Mouse (Mus musculus) liver, embryonic 12.5 days (tissue): ENCODE data around the gene Aldh8a1. TPM values are rescaled to one million over a fixed set of nuclear protein-coding genes. Genes with fewer than 3 reads are reported as not detected.

ENCODE experiments used
- ATAC-seq: fragments of 200-750 bp; cut with Nextera tagmentation; 2 replicates; pipeline ENCODE4 v1.8.0; 2017; ENCODE audit warnings: moderate number of reproducible peaks, mild to moderate bottlenecking, moderate library complexity
- H3K27ac ChIP-seq: fragments of 300-500 bp; sonication (generic); 2 replicates; pipeline ENCODE4 v1.5.1; 2016; ENCODE audit warnings: mild to moderate bottlenecking
- H3K27me3 ChIP-seq: fragments of 300-500 bp; sonication (generic); replicated peaks from 2 replicates; pipeline ENCODE4 v1.6.1; 2016; ENCODE audit warnings: mild to moderate bottlenecking, moderate library complexity
- H3K36me3 ChIP-seq: fragments of 300-500 bp; sonication (generic); 2 replicates; pipeline ENCODE4 v1.6.1; 2016; ENCODE audit warnings: mild to moderate bottlenecking, moderate library complexity
- H3K4me1 ChIP-seq: fragments of 300-500 bp; sonication (generic); 2 replicates; pipeline ENCODE4 v1.6.1; 2016
- H3K4me2 ChIP-seq: fragments of 300-500 bp; sonication (generic); 2 replicates; pipeline ENCODE4 v1.6.1; 2016; ENCODE audit warnings: mild to moderate bottlenecking, moderate library complexity
- H3K4me3 ChIP-seq: fragments of 300-500 bp; sonication (generic); 2 replicates; pipeline ENCODE4 v1.5.1; 2016; ENCODE audit warnings: mild to moderate bottlenecking, moderate library complexity
- H3K9ac ChIP-seq: fragments of 300-500 bp; sonication (generic); 2 replicates; pipeline ENCODE4 v1.6.1; 2016; ENCODE audit warnings: mild to moderate bottlenecking, moderate library complexity
- H3K9me3 ChIP-seq: fragments of 300-500 bp; sonication (generic); replicated peaks from 2 replicates; pipeline ENCODE4 v1.6.1; 2016; ENCODE audit warnings: mild to moderate bottlenecking, moderate library complexity
- WGBS: fragments of 180-500 bp; shearing (Covaris S2); methylation state at CpG from one replicate; pipeline ENCODE4 v1.1.7; 2016; ENCODE audit not compliant: insufficient replicate concordance; 5-methylcytosine and 5-hydroxymethylcytosine counted together
- polyA plus RNA-seq: library from polyadenylated mRNA; unstranded; fragments of >200 nt; fragmentation: Nextera tagmentation; extraction: Ambion mirVana; gene quantifications from 2 replicates; pipeline ENCODE4 v1.2.1, GENCODE M21; 2016

The Aldh8a1 gene
- polyA plus RNA-seq, 1 experiment from 2014 or later: 5.1 TPM

- no peak for ATAC-seq
- Histone ChIP-seq H3K4me2 (no peak overlapping the region), H3K9ac (no peak overlapping the region), H3K4me1 (peaks cover 9% of the 10 kb centered on the region; the same call in 1 of the 2 replicates), H3K27me3 (0 out of 2 replicates have a peak, but pooled peaks cover 6% of the 10 kb centered on the region), H3K4me3 (no peak overlapping the region), H3K36me3 (no peaks in the 10 kb centered on the region), H3K9me3 (no peaks in the 10 kb centered on the region), H3K27ac (no peak overlapping the region)
- 56% methylated on average over 8 of the region's 8 CpGs for WGBS
These were observed 22.5 kb downstream of the Aldh8a1 start for GRCm38 (mm10) chr10:21399622-21400021.

GRCm38 (mm10) chr10:21400031-21400430 lies 22.9 kb downstream of the Aldh8a1 start:
- H3K4me2 ChIP-seq: no peak overlapping the region
- H3K27me3 ChIP-seq: 0 out of 2 replicates have a peak, but pooled peaks cover 6% of the 10 kb centered on the region
- no peak overlapping the region for H3K9ac ChIP-seq
- H3K4me3 ChIP-seq: no peak overlapping the region
- no peak for ATAC-seq
- 21% methylated on average over 7 of the region's 7 CpGs for WGBS
- H3K36me3 ChIP-seq: no peaks in the 10 kb centered on the region
- peaks cover 9% of the 10 kb centered on the region; the same call in 1 of the 2 replicates for H3K4me1 ChIP-seq
- H3K9me3 ChIP-seq: no peaks in the 10 kb centered on the region
- H3K27ac ChIP-seq: no peak overlapping the region

- Histone ChIP-seq H3K27me3 (0 out of 2 replicates have a peak, but pooled peaks cover 6% of the 10 kb centered on the region), H3K4me1 (peaks cover 9% of the 10 kb centered on the region; the same call in 1 of the 2 replicates), H3K4me2 (no peak overlapping the region), H3K9me3 (no peaks in the 10 kb centered on the region), H3K36me3 (no peaks in the 10 kb centered on the region), H3K27ac (no peak overlapping the region), H3K9ac (no peak overlapping the region), H3K4me3 (no peak overlapping the region)
- no peak for ATAC-seq
- 47% methylated on average over 2 of the region's 2 CpGs for WGBS
These were observed 23.4 kb downstream of the Aldh8a1 start for GRCm38 (mm10) chr10:21400453-21400852.

GRCm38 (mm10) chr10:21401259-21401658 lies 24.2 kb downstream of the Aldh8a1 start:
- Histone ChIP-seq H3K36me3 (no peaks in the 10 kb centered on the region), H3K4me1 (peaks cover 9% of the 10 kb centered on the region; the same call in 1 of the 2 replicates), H3K9me3 (no peaks in the 10 kb centered on the region), H3K27me3 (0 out of 2 replicates have a peak, but pooled peaks cover 6% of the 10 kb centered on the region), H3K27ac (no peak overlapping the region), H3K4me2 (no peak overlapping the region), H3K9ac (no peak overlapping the region), H3K4me3 (no peak overlapping the region)
- ATAC-seq: no peak
- 63% methylated on average over 4 of the region's 4 CpGs for WGBS

GRCm38 (mm10) chr10:21404822-21405221 lies 27.7 kb downstream of the Aldh8a1 start:
- Histone ChIP-seq H3K4me3 (no peak overlapping the region), H3K27me3 (peaks cover 3% of the 10 kb centered on the region; the same call in 1 of the 2 replicates), H3K4me2 (no peak overlapping the region), H3K9me3 (no peaks in the 10 kb centered on the region), H3K27ac (no peak overlapping the region), H3K4me1 (peaks cover 9% of the 10 kb centered on the region; the same call in 1 of the 2 replicates), H3K9ac (no peak overlapping the region), H3K36me3 (no peaks in the 10 kb centered on the region)
- 63% methylated on average over 4 of the region's 4 CpGs for WGBS
- no peak for ATAC-seq

GRCm38 (mm10) chr10:21405707-21406534 lies 28.8 kb downstream of the Aldh8a1 start:
- Histone ChIP-seq H3K9me3 (no peaks in the 10 kb centered on the region), H3K4me3 (no peak overlapping the region), H3K36me3 (no peaks in the 10 kb centered on the region), H3K9ac (no peak overlapping the region), H3K4me1 (no peaks in the 10 kb centered on the region), H3K4me2 (no peak overlapping the region), H3K27me3 (peaks cover 3% of the 10 kb centered on the region; the same call in 1 of the 2 replicates), H3K27ac (no peak overlapping the region)
- WGBS: 64% methylated on average over 11 of the region's 11 CpGs
- no peak for ATAC-seq

GRCm38 (mm10) chr10:21410711-21411110 lies 33.6 kb downstream of the Aldh8a1 start:
- Histone ChIP-seq H3K27ac (no peak overlapping the region), H3K9me3 (no peaks in the 10 kb centered on the region), H3K4me2 (no peak overlapping the region), H3K9ac (no peak overlapping the region), H3K27me3 (peaks cover 3% of the 10 kb centered on the region; the same call in 1 of the 2 replicates), H3K36me3 (no peaks in the 10 kb centered on the region), H3K4me3 (no peak overlapping the region), H3K4me1 (no peaks in the 10 kb centered on the region)
- ATAC-seq: no peak
- WGBS: 70% methylated on average over 5 of the region's 5 CpGs

- no peak for ATAC-seq
- Histone ChIP-seq H3K27ac (no peak overlapping the region), H3K9ac (no peak overlapping the region), H3K27me3 (peaks cover 3% of the 10 kb centered on the region; the same call in 1 of the 2 replicates), H3K4me3 (no peak overlapping the region), H3K4me2 (no peak overlapping the region), H3K36me3 (no peaks in the 10 kb centered on the region), H3K4me1 (no peaks in the 10 kb centered on the region), H3K9me3 (no peaks in the 10 kb centered on the region)
- 53% methylated on average over 6 of the region's 6 CpGs for WGBS
These were observed 34.6 kb downstream of the Aldh8a1 start for GRCm38 (mm10) chr10:21411621-21412205.

- H3K36me3 ChIP-seq: no peaks in the 10 kb centered on the region
- WGBS: 56% methylated on average over 4 of the region's 4 CpGs
- no peaks in the 10 kb centered on the region for H3K9me3 ChIP-seq
- no peak overlapping the region for H3K4me2 ChIP-seq
- no peak overlapping the region for H3K9ac ChIP-seq
- no peaks in the 10 kb centered on the region for H3K27me3 ChIP-seq
- H3K4me1 ChIP-seq: peaks cover 11% of the 10 kb centered on the region
- no peak overlapping the region for H3K4me3 ChIP-seq
- no peak overlapping the region for H3K27ac ChIP-seq
- ATAC-seq: no peak
These were observed 37.9 kb downstream of the Aldh8a1 start for GRCm38 (mm10) chr10:21415031-21415430.

GRCm38 (mm10) chr10:21416184-21416583 lies 39.1 kb downstream of the Aldh8a1 start:
- WGBS: 69% methylated on average over 5 of the region's 5 CpGs
- Histone ChIP-seq H3K9ac (no peak overlapping the region), H3K36me3 (no peaks in the 10 kb centered on the region), H3K9me3 (no peaks in the 10 kb centered on the region), H3K27me3 (no peaks in the 10 kb centered on the region), H3K4me3 (no peak overlapping the region), H3K27ac (no peak overlapping the region), H3K4me2 (no peak overlapping the region), H3K4me1 (peaks cover 18% of the 10 kb centered on the region)
- no peak for ATAC-seq

GRCm38 (mm10) chr10:21419188-21419587 lies 42.1 kb downstream of the Aldh8a1 start:
- H3K4me3 ChIP-seq: peak overlapping the region; percentile 22; the same call in 1 of the 2 replicates
- H3K36me3 ChIP-seq: no peaks in the 10 kb centered on the region
- ATAC-seq: no peak
- H3K9me3 ChIP-seq: no peaks in the 10 kb centered on the region
- 49% methylated on average over 14 of the region's 14 CpGs for WGBS
- H3K4me2 ChIP-seq: peak overlapping the region; percentile 48
- no peak overlapping the region for H3K9ac ChIP-seq
- peaks cover 21% of the 10 kb centered on the region for H3K4me1 ChIP-seq
- no peak overlapping the region for H3K27ac ChIP-seq
- no peaks in the 10 kb centered on the region for H3K27me3 ChIP-seq
